Mouse (Mus musculus) lung, adult 2 months (tissue): ENCODE data around the gene Cbx6. TPM values are rescaled to one million over a fixed set of nuclear protein-coding genes. Genes with fewer than 3 reads are reported as not detected.

Experiments
- DNase-seq: peaks from one replicate; pipeline ENCODE4 v3.0.0; 2022
- H3K4me1 ChIP-seq: fragments of 200-500 bp; 2 replicates; pipeline ENCODE4 v1.6.1; 2011; ENCODE audit warnings: low read length; ENCODE audit not compliant: control insufficient read depth, insufficient read depth
- H3K4me3 ChIP-seq: fragments of 200-500 bp; replicated peaks from 2 replicates; pipeline ENCODE3; 2011; ENCODE audit warnings: low read depth, mild to moderate bottlenecking, control low read depth, low read length; ENCODE audit errors: extremely low read depth
- CTCF ChIP-seq: fragments of 200-500 bp; IDR thresholded peaks from 2 replicates; pipeline ENCODE4 v1.5.1; 2011; ENCODE audit warnings: mild to moderate bottlenecking, low read length, control low read depth; ENCODE audit not compliant: insufficient read depth
- POLR2A ChIP-seq: fragments of 200-500 bp; IDR thresholded peaks from 2 replicates; pipeline ENCODE4 v1.6.1; 2011; ENCODE audit warnings: low read depth, mild to moderate bottlenecking, control low read depth, low read length, borderline replicate concordance; ENCODE audit errors: extremely low read depth
- WGBS: fragments of 180-500 bp; shearing (Covaris S2); methylation state at CpG from one replicate; pipeline ENCODE4 v1.1.7; 2018; 5-methylcytosine and 5-hydroxymethylcytosine counted together
- polyA plus RNA-seq: library from polyadenylated mRNA; depleted of rRNA; stranded (reverse); fragments of >200 nt; gene quantifications from 2 replicates; pipeline ENCODE4 v1.2.3, GENCODE M21; 2012; rRNA removed

The Cbx6 gene
- 87.3 and 94.1 TPM in 2 replicates for polyA plus RNA-seq

- 1% methylated on average over 58 of the region's 58 CpGs for WGBS
- peak; percentile 93 for DNase-seq
- Histone ChIP-seq H3K4me3 (peak within 1 kb of the TSS; percentile 93), H3K4me1 (peaks cover 3% of the 10 kb centered on the region; the same call in 1 of the 2 replicates)
- TF ChIP-seq CTCF = no peak
- peak; percentile 89; the same call in 1 of the 2 replicates for TF ChIP-seq POLR2A
Observed at GRCm38 (mm10) chr15:79834130-79834880, at the start of gene Cbx6, which contains the start of gene Npcd. Gene Cbx6, minus strand, starts transcription at chr15:79834688. Gene Npcd, minus strand, starts transcription at chr15:79834237.

GRCm38 (mm10) chr15:79883352-79883822 is 48.9 kb upstream of the Cbx6 start:
- peak overlapping the region; percentile 63 for H3K4me3 ChIP-seq
- WGBS = under 1% methylated on average over 30 of the region's 30 CpGs
- TF ChIP-seq CTCF (peak; percentile 46), POLR2A (peak; percentile 65; the same call in 1 of the 2 replicates)
- peaks cover 6% of the 10 kb centered on the region; the same call in 1 of the 2 replicates for H3K4me1 ChIP-seq
- DNase-seq = peak; percentile 93

GRCm38 (mm10) chr15:79882623-79883267 is 48.3 kb upstream of the Cbx6 start:
- DNase-seq = no peak

GRCm38 (mm10) chr15:79880477-79880876 is 46.0 kb upstream of the Cbx6 start:
- H3K4me3 ChIP-seq = no peak overlapping the region
- WGBS = 83% methylated on average over 3 of the region's 3 CpGs
- no peak for TF ChIP-seq CTCF
- TF ChIP-seq POLR2A = no peak
- DNase-seq = no peak
- peaks cover 6% of the 10 kb centered on the region; the same call in 1 of the 2 replicates for H3K4me1 ChIP-seq

More at GRCm38 (mm10) chr15:79882623-79883267, 48.3 kb upstream of the Cbx6 start:
- TF ChIP-seq CTCF = no peak
- TF ChIP-seq POLR2A = no peak
- WGBS = 30% methylated on average over 19 of the region's 19 CpGs
- H3K4me3 ChIP-seq = peak overlapping the region; percentile 17
- H3K4me1 ChIP-seq = peaks cover 6% of the 10 kb centered on the region; the same call in 1 of the 2 replicates

GRCm38 (mm10) chr15:79879319-79879718 is 44.8 kb upstream of the Cbx6 start:
- H3K4me3 ChIP-seq = no peak overlapping the region
- WGBS = 11% methylated on average over 13 of the region's 13 CpGs
- peak; percentile 89 for DNase-seq
- TF ChIP-seq POLR2A = peak; percentile 70; the same call in 1 of the 2 replicates
- no peak for TF ChIP-seq CTCF
- peaks cover 6% of the 10 kb centered on the region; the same call in 1 of the 2 replicates for H3K4me1 ChIP-seq

GRCm38 (mm10) chr15:79878725-79879136 is 44.2 kb upstream of the Cbx6 start:
- Histone ChIP-seq H3K4me3 (no peak overlapping the region), H3K4me1 (peaks cover 6% of the 10 kb centered on the region; the same call in 1 of the 2 replicates)
- WGBS = 32% methylated on average over 6 of the region's 6 CpGs
- TF ChIP-seq POLR2A (no peak), CTCF (no peak)
- no peak for DNase-seq

- H3K4me3 ChIP-seq = no peak overlapping the region
- WGBS = 88% methylated on average over 18 of the region's 18 CpGs
- TF ChIP-seq CTCF (no peak), POLR2A (no peak)
- peaks cover 3% of the 10 kb centered on the region; the same call in 1 of the 2 replicates for H3K4me1 ChIP-seq
- DNase-seq = no peak
Observed at GRCm38 (mm10) chr15:79875261-79875995, 40.9 kb upstream of the Cbx6 start.

GRCm38 (mm10) chr15:79873995-79874394 is 39.5 kb upstream of the Cbx6 start:
- WGBS = 26% methylated on average over 2 of the region's 2 CpGs
- Histone ChIP-seq H3K4me1 (no peaks in the 10 kb centered on the region), H3K4me3 (no peak overlapping the region)
- no peak for DNase-seq
- TF ChIP-seq POLR2A (no peak), CTCF (no peak)

GRCm38 (mm10) chr15:79873545-79873944 is 39.1 kb upstream of the Cbx6 start:
- Histone ChIP-seq H3K4me3 (no peak overlapping the region), H3K4me1 (no peaks in the 10 kb centered on the region)
- no peak for DNase-seq
- TF ChIP-seq CTCF (no peak), POLR2A (no peak)
- 88% methylated on average over 8 of the region's 8 CpGs for WGBS
